Mouse (Mus musculus) small intestine, adult 10 weeks (tissue): ENCODE measurements around the gene Ctnnb1. TPM values are rescaled to one million over a fixed set of nuclear protein-coding genes. Genes with fewer than 3 reads are reported as not detected.

ENCODE experiments used
- polyA plus RNA-seq: library from polyadenylated mRNA; stranded (reverse); fragments of 350-450 nt; fragmentation: Illumina TruSeq; extraction: RNeasy Lipid Tissue Mini Kit (QIAGEN cat#74804); gene quantifications from one replicate; pipeline ENCODE4 v1.2.3, GENCODE M21; 2014; ENCODE audit warnings: low replicate concordance

Ctnnb1 gene
- 1,433 TPM for polyA plus RNA-seq

DNA sequence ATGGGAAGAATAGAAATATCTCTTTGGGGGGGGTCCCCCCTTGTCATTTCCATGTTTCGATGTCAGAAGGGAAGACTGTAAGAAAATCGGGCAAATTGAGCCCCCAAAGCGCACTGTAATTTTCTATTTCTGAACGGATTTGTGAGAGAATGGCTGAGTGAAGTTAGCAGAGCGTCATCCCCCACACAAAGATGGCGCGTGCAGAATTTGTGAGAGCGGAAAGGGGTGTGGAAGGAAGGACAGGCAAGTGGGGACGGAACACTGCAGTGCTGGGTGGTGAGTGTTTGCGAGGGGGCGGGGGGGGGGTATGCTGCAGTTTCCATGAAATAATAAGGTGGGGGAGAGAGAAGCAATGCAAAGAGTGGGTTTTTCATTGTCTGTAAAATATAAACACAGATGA, at the start of gene Ctnnb1:
Gene Ctnnb1 (plus strand): TSS at position 136 of the 400 bp plus-strand sequence.

